Mouse (Mus musculus): Measurements from ENCODE around the gene Olfr259. TPM values are rescaled to one million over a fixed set of nuclear protein-coding genes. Genes with fewer than 3 reads are reported as not detected.

Gene Olfr259
- total RNA-seq (2021), result not detected in 2 replicates
- long read RNA-seq, experiment 1, result 0 reads
- long read RNA-seq, experiment 2, result 0 reads

GRCm38 (mm10) chr2:87114467-87114866, at the start of gene Olfr259:
Gene Olfr259, minus strand, starts transcription at chr2:87114567.
- DNase-seq, result no peak

- no peak for DNase-seq
These were observed 38.2 kb upstream of the Olfr259 start, which contains the start of gene Olfr1111 for GRCm38 (mm10) chr2:87152524-87152923. Gene Olfr1111, minus strand, starts transcription at chr2:87152624.

- DNase-seq, result no peak
These were observed 25.8 kb upstream of the Olfr259 start, which contains the start of gene Olfr1110 for GRCm38 (mm10) chr2:87140200-87140599. Gene Olfr1110, minus strand, starts transcription at chr2:87140300.

- no peak for DNase-seq
These were observed 18.5 kb downstream of the Olfr259 start, which contains the start of gene Olfr1109 for GRCm38 (mm10) chr2:87095908-87096307. Gene Olfr1109, minus strand, starts transcription at chr2:87096008.

GRCm38 (mm10) chr2:87075717-87076116, 38.6 kb downstream of the Olfr259 start, which contains the start of gene Olfr1107:
Gene Olfr1107, minus strand, starts transcription at chr2:87075817.
- no peak for DNase-seq

Other genes starting within 250 kb of the Olfr259 start
- gene Gm13723, start 239.8 kb downstream of the Olfr259 start, total RNA-seq (2021), result not detected in 2 replicates
- gene Olfr1097, start 222.4 kb downstream of the Olfr259 start, total RNA-seq (2021), result not detected in 2 replicates
- gene Olfr1098, start 190.0 kb downstream of the Olfr259 start, total RNA-seq (2021), result not detected in 2 replicates
- not detected in 2 replicates for gene Olfr1099, start 153.9 kb downstream of the Olfr259 start, total RNA-seq (2021)
- gene Olfr1100, start 134.6 kb downstream of the Olfr259 start, total RNA-seq (2021), result not detected in 2 replicates
- gene Olfr1101, start 123.3 kb downstream of the Olfr259 start, total RNA-seq (2021), result not detected in 2 replicates
- not detected in 2 replicates for gene Olfr1102, start 116.2 kb downstream of the Olfr259 start, total RNA-seq (2021)
- gene Olfr1104, start 87.5 kb downstream of the Olfr259 start, total RNA-seq (2021), result not detected in 2 replicates
- gene Olfr1105, start 78.0 kb downstream of the Olfr259 start, total RNA-seq (2021), result not detected in 2 replicates
- gene Olfr1106, start 62.3 kb downstream of the Olfr259 start, total RNA-seq (2021), result not detected in 2 replicates
- gene Olfr1107, start 38.8 kb downstream of the Olfr259 start, total RNA-seq (2021), result not detected in 2 replicates
- not detected in 2 replicates for gene Olfr1109, start 18.6 kb downstream of the Olfr259 start, total RNA-seq (2021)
- gene Olfr1110, start 25.7 kb upstream of the Olfr259 start, total RNA-seq (2021), result not detected in 2 replicates
- gene Olfr1111, start 38.1 kb upstream of the Olfr259 start, total RNA-seq (2021), result not detected in 2 replicates
- gene Olfr1112, start 73.2 kb upstream of the Olfr259 start, total RNA-seq (2021), result not detected in 2 replicates
- not detected in 2 replicates for gene Olfr1113, start 94.4 kb upstream of the Olfr259 start, total RNA-seq (2021)
- not detected in 2 replicates for gene Olfr1115, start 133.4 kb upstream of the Olfr259 start, total RNA-seq (2021)
- gene Olfr1116, start 153.0 kb upstream of the Olfr259 start, total RNA-seq (2021), result not detected in 2 replicates
- not detected in 2 replicates for gene Olfr1118, start 193.0 kb upstream of the Olfr259 start, total RNA-seq (2021)
- gene Olfr1120, start 240.2 kb upstream of the Olfr259 start, total RNA-seq (2021), result not detected in 2 replicates

All from adrenal gland, postnatal 14 days (tissue).